Mouse (Mus musculus): ENCODE measurements around the gene Scaf4. TPM values are rescaled to one million over a fixed set of nuclear protein-coding genes. Genes with fewer than 3 reads are reported as not detected.
"Not testable (repeated sequence)": the region's sequence is repeated elsewhere in the genome, so short reads cannot be mapped to it uniquely, and the experiment has no call there.

The Scaf4 gene
- polyA plus RNA-seq, 1 experiment from 2014 or later: 39.8 TPM

- no peaks in the 10 kb centered on the region for H3K4me1 ChIP-seq
- WGBS: 86% methylated on average over 6 of the region's 6 CpGs
- peaks cover 53% of the 10 kb centered on the region for H3K36me3 ChIP-seq
- H3K9ac ChIP-seq (replicated peaks): no peak overlapping the region
- no peak overlapping the region for H3K27ac ChIP-seq (replicated peaks)
- 0 out of 2 replicates have a peak, but pooled peaks have one; percentile 19 for ATAC-seq (ENCODE audit: low FRiP score, low read depth)
- no peaks in the 10 kb centered on the region for H3K27me3 ChIP-seq
- H3K4me2 ChIP-seq (replicated peaks): no peak overlapping the region
- H3K4me3 ChIP-seq: no peak overlapping the region
- H3K9me3 ChIP-seq: no peaks in the 10 kb centered on the region
Measured at GRCm38 (mm10) chr16:90229897-90230296, 54.4 kb downstream of the Scaf4 start.

DNA sequence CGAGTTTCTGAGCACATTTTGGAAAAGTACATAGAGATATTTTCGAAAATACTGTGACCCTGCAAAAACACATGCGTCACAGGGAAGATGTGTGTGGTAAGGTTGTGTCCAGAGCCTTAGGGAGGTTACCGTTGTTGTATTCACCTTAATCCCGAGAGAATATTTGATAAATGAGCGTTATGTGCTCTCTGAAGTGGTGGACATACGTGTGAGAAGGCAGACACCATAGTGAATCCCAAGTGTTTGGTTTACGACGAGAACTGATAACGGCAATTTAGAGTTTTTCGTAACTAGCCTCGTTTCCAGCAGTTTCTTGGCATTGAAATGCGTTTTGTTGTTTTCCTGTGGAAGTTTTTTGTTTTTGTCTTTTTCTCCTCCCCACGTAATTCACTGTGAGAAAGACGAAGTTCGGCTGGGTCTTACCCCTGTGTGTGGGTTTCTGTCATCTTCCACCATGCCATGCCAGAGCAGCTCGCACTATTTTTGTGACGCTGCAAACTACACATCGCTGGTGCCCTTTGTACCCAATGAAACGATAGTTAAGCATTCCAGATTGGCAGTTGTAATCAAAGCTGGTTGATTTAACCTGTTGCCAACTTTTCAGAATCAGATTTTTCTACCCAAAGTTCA is 62.7 kb downstream of the Scaf4 start:
- H3K9me3 ChIP-seq: no peaks in the 10 kb centered on the region
- peak overlapping the region; percentile 82 for H3K4me3 ChIP-seq
- peak overlapping the region; percentile 89; the same call in 1 of the 2 replicates for H3K27ac ChIP-seq (replicated peaks)
- ATAC-seq (ENCODE audit: low FRiP score, low read depth): no peak
- peaks cover 34% of the 10 kb centered on the region for H3K36me3 ChIP-seq
- peak overlapping the region; percentile 91 for H3K9ac ChIP-seq (replicated peaks)
- peaks cover 3% of the 10 kb centered on the region; the same call in 1 of the 2 replicates for H3K27me3 ChIP-seq
- H3K4me1 ChIP-seq: peaks cover 19% of the 10 kb centered on the region
- peak overlapping the region; percentile 59 for H3K4me2 ChIP-seq (replicated peaks)
- 14% methylated on average over 20 of the region's 20 CpGs for WGBS

DNA sequence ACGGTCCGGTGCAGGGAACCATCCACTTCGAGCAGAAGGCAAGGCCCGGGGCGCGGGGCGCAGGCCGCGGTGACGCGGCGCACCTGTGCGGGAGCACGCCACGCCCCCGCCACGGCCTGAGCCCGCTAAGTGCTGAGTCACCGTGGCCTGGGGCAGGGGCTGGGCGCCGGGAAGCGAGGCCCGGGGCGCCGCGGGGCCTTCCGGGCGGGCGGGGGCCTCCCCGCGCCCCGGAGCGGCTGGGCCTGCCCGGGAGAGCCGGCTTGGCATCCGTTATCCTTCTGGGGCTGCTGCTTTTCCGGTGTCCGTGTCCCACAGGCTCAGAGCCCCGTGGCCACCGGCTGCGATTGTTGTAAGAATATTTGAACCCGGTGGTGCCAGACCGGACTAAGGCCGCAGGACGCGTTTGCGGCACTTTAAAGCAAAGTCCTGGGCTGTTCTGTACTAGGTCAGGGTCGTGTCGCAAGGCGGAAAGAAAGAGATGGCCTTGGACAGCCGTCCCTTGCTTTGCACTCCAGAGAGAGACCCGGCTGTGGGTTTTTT is 63.3 kb downstream of the Scaf4 start:
- Histone ChIP-seq H3K27ac (replicated peaks) (peak overlapping the region; percentile 89), H3K4me2 (replicated peaks) (peak overlapping the region; percentile 59), H3K27me3 (peaks cover 3% of the 10 kb centered on the region; the same call in 1 of the 2 replicates), H3K9me3 (no peaks in the 10 kb centered on the region), H3K9ac (replicated peaks) (peak overlapping the region; percentile 91), H3K4me3 (peak overlapping the region; percentile 82), H3K36me3 (peaks cover 28% of the 10 kb centered on the region), H3K4me1 (peaks cover 19% of the 10 kb centered on the region)
- WGBS: under 1% methylated on average over 51 of the region's 52 CpGs
- peak; percentile 83 for ATAC-seq (ENCODE audit: low FRiP score, low read depth)

DNA sequence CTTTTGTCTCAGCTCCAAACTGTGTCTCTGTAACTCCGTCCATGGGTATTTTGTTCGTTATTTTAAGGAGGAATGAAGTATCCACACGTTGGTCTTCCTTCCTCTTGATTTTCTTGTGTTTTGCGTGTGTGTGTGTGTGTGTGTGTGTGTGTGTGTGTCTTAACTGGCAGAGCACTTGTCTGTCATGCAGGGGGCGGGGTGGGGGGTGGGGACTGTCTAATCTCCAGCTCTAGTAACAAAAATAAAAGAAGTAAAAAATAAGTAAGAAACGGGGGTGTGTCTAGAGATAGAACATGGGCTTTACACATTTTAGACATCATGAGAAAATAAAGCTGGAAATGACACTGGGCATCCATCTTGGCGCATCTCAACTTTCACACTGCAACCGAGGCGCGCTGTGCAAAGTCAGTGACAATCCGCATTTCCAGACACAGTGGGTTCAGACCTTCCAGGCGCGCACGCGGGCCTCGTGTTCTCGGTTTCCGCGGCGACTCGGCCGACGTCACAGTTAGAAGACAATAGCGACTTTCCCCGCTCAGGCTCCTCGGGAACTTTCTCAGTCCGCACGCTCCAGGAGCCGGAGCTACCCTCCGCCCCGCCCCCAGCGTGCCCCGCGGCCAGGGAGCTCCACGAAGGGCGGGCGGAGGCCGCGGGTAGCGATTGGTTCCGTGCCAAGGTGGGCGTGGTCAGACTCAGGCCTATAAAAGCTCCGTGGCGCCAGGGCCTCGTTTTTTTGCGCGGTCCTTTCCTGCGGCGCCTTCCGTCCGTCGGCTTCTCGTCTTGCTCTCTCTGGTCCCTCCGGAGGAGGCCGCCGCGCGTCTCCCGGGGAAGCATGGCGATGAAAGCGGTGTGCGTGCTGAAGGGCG is 64.0 kb downstream of the Scaf4 start, which contains the start of gene Sod1:
Sod1 (plus strand) TSS at position 729 of the 866 bp plus-strand sequence.
- H3K4me2 ChIP-seq (replicated peaks): peak within 1 kb of the TSS; percentile 59
- peak within 1 kb of the TSS; percentile 82 for H3K4me3 ChIP-seq
- H3K9ac ChIP-seq (replicated peaks): peak within 1 kb of the TSS; percentile 91
- WGBS: 2% methylated on average over 63 of the region's 63 CpGs
- peak; percentile 98 for ATAC-seq (ENCODE audit: low FRiP score, low read depth)
- peaks cover 19% of the 10 kb centered on the region for H3K4me1 ChIP-seq
- peaks cover 3% of the 10 kb centered on the region; the same call in 1 of the 2 replicates for H3K27me3 ChIP-seq
- H3K36me3 ChIP-seq: peaks cover 21% of the 10 kb centered on the region
- peak within 1 kb of the TSS; percentile 89 for H3K27ac ChIP-seq (replicated peaks)
- H3K9me3 ChIP-seq: no peaks in the 10 kb centered on the region

DNA sequence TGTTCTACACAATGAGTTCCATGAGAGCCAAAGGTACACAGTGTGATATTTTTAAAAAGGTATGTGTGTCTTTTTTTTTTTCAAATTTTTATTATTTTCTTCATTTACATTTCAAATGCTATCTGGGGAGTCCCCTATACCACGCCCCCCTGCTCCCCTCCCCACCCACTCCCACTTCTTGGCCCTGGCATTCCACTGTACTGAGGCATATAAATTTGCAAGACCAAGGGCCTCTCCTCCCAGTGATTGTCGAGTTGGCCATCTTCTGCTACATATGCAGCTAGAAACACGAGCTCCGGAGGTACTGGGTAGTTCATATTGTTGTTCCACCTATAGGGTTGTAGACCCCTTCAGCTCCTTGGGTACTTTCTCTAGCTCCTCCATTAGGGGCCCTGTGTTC is 64.9 kb downstream of the Scaf4 start:
- Histone ChIP-seq H3K4me1 (peaks cover 19% of the 10 kb centered on the region), H3K36me3 (peaks cover 13% of the 10 kb centered on the region)
- H3K4me3 ChIP-seq; ATAC-seq (ENCODE audit: low FRiP score, low read depth); H3K9ac ChIP-seq (replicated peaks); H3K4me2 ChIP-seq (replicated peaks); H3K27me3 ChIP-seq; H3K9me3 ChIP-seq; H3K27ac ChIP-seq (replicated peaks): not testable (repeated sequence)
- WGBS: 66% methylated on average over 4 of the region's 4 CpGs

- no peak for ATAC-seq (ENCODE audit: low FRiP score, low read depth)
- 69% methylated on average over 4 of the region's 4 CpGs for WGBS
- Histone ChIP-seq H3K4me1 (peaks cover 13% of the 10 kb centered on the region), H3K9me3 (no peaks in the 10 kb centered on the region), H3K27me3 (peaks cover 3% of the 10 kb centered on the region; the same call in 1 of the 2 replicates), H3K9ac (replicated peaks) (no peak overlapping the region), H3K4me2 (replicated peaks) (no peak overlapping the region), H3K36me3 (no peaks in the 10 kb centered on the region), H3K4me3 (no peak overlapping the region), H3K27ac (replicated peaks) (no peak overlapping the region)
Measured at GRCm38 (mm10) chr16:90217926-90218325, 66.4 kb downstream of the Scaf4 start.

DNA sequence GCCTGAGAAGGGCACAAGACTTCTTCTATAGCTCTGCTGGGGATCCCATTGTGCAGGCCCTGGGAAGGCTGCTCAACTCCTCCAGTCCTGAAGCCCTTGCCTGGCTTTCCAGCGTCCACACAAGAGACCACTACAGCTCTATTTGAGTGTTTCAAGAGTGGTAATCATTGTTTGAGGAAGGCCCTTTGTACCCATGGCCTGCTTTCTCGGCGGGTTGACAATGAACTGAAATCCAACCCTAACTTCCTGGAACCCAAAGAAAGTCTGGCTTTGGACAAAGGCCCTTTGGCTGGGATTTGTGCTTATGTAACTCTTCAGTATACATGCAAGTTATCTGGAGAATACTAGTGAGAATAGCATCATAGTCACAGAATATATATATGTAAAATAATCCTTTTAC is 66.9 kb downstream of the Scaf4 start:
- H3K9me3 ChIP-seq: no peaks in the 10 kb centered on the region
- H3K36me3 ChIP-seq: no peaks in the 10 kb centered on the region
- ATAC-seq (ENCODE audit: low FRiP score, low read depth): no peak
- no peak overlapping the region for H3K4me2 ChIP-seq (replicated peaks)
- H3K27ac ChIP-seq (replicated peaks): no peak overlapping the region
- WGBS: 16% methylated on average over 3 of the region's 3 CpGs
- H3K4me3 ChIP-seq: no peak overlapping the region
- peaks cover 7% of the 10 kb centered on the region for H3K4me1 ChIP-seq
- no peak overlapping the region for H3K9ac ChIP-seq (replicated peaks)
- peaks cover 3% of the 10 kb centered on the region; the same call in 1 of the 2 replicates for H3K27me3 ChIP-seq

- Histone ChIP-seq H3K27ac (replicated peaks) (no peak overlapping the region), H3K9me3 (no peaks in the 10 kb centered on the region), H3K4me1 (no peaks in the 10 kb centered on the region), H3K4me3 (no peak overlapping the region), H3K27me3 (peaks cover 3% of the 10 kb centered on the region; the same call in 1 of the 2 replicates), H3K9ac (replicated peaks) (no peak overlapping the region), H3K36me3 (no peaks in the 10 kb centered on the region), H3K4me2 (replicated peaks) (no peak overlapping the region)
- WGBS: 98% methylated on average over 2 of the region's 2 CpGs
- ATAC-seq (ENCODE audit: low FRiP score, low read depth): no peak
Measured at GRCm38 (mm10) chr16:90216414-90216813, 67.9 kb downstream of the Scaf4 start.

- not testable (repeated sequence) for H3K27ac ChIP-seq (replicated peaks); H3K4me2 ChIP-seq (replicated peaks); ATAC-seq (ENCODE audit: low FRiP score, low read depth); H3K9me3 ChIP-seq; H3K4me1 ChIP-seq; H3K27me3 ChIP-seq; H3K9ac ChIP-seq (replicated peaks); H3K4me3 ChIP-seq; H3K36me3 ChIP-seq
- WGBS: 88% methylated on average over 5 of the region's 5 CpGs
Measured at GRCm38 (mm10) chr16:90215879-90216278, 68.4 kb downstream of the Scaf4 start.

DNA sequence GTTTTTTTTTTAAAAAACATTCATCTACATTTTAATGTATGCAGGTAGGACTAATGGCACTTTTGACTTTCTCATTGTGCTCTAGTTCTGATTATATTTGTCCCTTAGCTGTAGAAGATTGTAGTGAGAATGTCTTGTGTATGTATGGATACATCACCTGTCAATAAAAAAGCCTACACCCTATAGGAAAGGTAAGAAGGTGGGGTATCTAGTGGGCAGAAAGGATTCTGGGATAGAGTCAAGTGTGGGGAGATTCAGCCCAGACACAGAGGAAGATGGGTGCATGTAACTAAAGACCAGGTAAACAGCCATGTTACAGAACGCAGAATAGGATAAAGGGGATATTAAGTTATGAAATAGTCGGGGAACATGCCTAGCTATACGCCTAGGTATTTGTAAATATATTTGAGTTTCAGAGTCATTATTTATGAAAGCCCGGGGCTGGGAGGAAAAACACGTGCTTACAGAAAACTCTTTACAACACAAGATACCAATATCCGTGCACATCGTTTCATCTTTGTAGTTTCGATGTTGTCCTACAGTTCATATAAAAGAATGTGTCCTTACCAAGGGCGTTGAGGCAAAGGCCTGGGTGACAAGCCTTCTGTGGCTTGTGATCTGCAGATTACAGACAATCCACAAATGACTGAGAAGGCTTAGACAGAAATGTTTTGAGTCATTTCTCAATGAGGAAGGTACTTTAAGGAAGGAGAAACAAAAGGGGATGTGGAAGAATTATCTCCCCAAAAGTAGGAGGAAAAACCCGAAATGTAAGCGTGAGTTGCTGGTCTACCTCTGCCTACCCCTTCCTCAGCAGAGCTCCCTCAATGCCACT is 69.4 kb downstream of the Scaf4 start:
- no peaks in the 10 kb centered on the region for H3K9me3 ChIP-seq

More for the DNA sequence above, 69.4 kb downstream of the Scaf4 start:
- H3K27ac ChIP-seq (replicated peaks): no peak overlapping the region
- H3K4me2 ChIP-seq (replicated peaks): no peak overlapping the region
- no peaks in the 10 kb centered on the region for H3K4me1 ChIP-seq
- H3K4me3 ChIP-seq: no peak overlapping the region
- H3K36me3 ChIP-seq: no peaks in the 10 kb centered on the region
- no peak for ATAC-seq (ENCODE audit: low FRiP score, low read depth)
- H3K9ac ChIP-seq (replicated peaks): no peak overlapping the region
- WGBS: 95% methylated on average over 11 of the region's 11 CpGs
- H3K27me3 ChIP-seq: peaks cover 3% of the 10 kb centered on the region; the same call in 1 of the 2 replicates

Measured in midbrain, embryonic 12.5 days (tissue).